Mouse (Mus musculus) spleen, adult 2 months (tissue): ENCODE results near the gene Arhgef33.

Experiments
- CTCF ChIP-seq: fragments of 200-500 bp; IDR thresholded peaks from 2 replicates; pipeline ENCODE4 v1.5.1; 2011; ENCODE audit warnings: mild to moderate bottlenecking, inconsistent platforms; ENCODE audit not compliant: insufficient read depth, insufficient read length, insufficient replicate concordance; ENCODE audit errors: extremely low read depth
- POLR2A ChIP-seq: fragments of 200-500 bp; IDR thresholded peaks from 2 replicates; pipeline ENCODE4 v1.6.1; 2011; ENCODE audit warnings: low read depth, low read length, inconsistent platforms

DNA sequence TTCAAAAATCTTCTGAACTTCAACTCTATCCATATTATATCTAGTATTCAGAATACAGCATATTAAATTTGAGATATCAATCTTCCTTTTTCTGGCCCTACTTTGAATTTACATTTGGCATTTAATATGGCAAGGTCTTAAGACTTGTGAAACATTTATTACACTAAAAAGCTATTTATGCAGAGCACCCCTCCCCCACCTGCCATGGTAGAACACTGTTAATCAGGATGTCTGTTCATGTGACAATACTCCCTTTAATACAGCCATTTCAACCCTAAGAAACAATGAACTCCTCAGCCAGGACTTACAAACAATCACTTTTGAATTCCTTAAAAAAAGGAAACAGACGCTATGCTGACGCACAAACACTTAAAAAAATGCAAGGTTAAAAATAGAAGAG, 120.8 kb downstream of the Arhgef33 start:
- TF ChIP-seq POLR2A, result no peak
- TF ChIP-seq CTCF, result no peak
